Mouse (Mus musculus) small intestine, adult 2 months (tissue): ENCODE results near the gene Cd247. TPM values are rescaled to one million over a fixed set of nuclear protein-coding genes. Genes with fewer than 3 reads are reported as not detected.

ENCODE experiments used
- H3K27ac ChIP-seq: fragments of 200-500 bp; 2 replicates; pipeline ENCODE4 v1.5.1; 2012; ENCODE audit warnings: low read depth, low read length, control low read depth, inconsistent platforms; ENCODE audit not compliant: insufficient read depth
- H3K27me3 ChIP-seq: fragments of 200-500 bp; 2 replicates; pipeline ENCODE4 v1.6.1; 2012; ENCODE audit warnings: mild to moderate bottlenecking, moderate library complexity, low read length, inconsistent platforms; ENCODE audit not compliant: control insufficient read depth, insufficient read depth
- H3K36me3 ChIP-seq: fragments of 200-500 bp; 2 replicates; pipeline ENCODE4 v1.6.1; 2012; ENCODE audit warnings: mild to moderate bottlenecking, low read length, control low read depth, inconsistent platforms; ENCODE audit not compliant: control insufficient read depth, insufficient read depth
- H3K4me1 ChIP-seq: fragments of 200-500 bp; 2 replicates; pipeline ENCODE4 v1.6.1; 2012; ENCODE audit warnings: low read length, inconsistent platforms, mixed read lengths; ENCODE audit not compliant: control insufficient read depth, insufficient read depth, insufficient read length
- H3K4me3 ChIP-seq: fragments of 200-500 bp; 2 replicates; pipeline ENCODE4 v1.5.1; 2012; ENCODE audit warnings: low read depth, mild to moderate bottlenecking, control low read depth, inconsistent platforms, low read length, moderate library complexity
- CTCF ChIP-seq: fragments of 200-500 bp; IDR thresholded peaks from 2 replicates; pipeline ENCODE4 v1.5.1; 2012; ENCODE audit warnings: low read depth, mild to moderate bottlenecking, control low read depth, inconsistent platforms, low read length, moderate library complexity, mixed read lengths; ENCODE audit not compliant: insufficient replicate concordance, insufficient read length; ENCODE audit errors: extremely low read depth
- POLR2A ChIP-seq: fragments of 200-500 bp; IDR thresholded peaks from 2 replicates; pipeline ENCODE4 v1.6.1; 2012; ENCODE audit warnings: low read depth, mild to moderate bottlenecking, control low read depth, inconsistent platforms, low read length, moderate library complexity
- WGBS: fragments of 180-500 bp; shearing (Covaris S2); methylation state at CpG from one replicate; pipeline ENCODE4 v1.1.7; 2018; 5-methylcytosine and 5-hydroxymethylcytosine counted together
- polyA plus RNA-seq: library from polyadenylated mRNA; depleted of rRNA; stranded (reverse); fragments of >200 nt; gene quantifications from 2 replicates; pipeline ENCODE4 v1.2.3, GENCODE M21; 2012

The Cd247 gene
- polyA plus RNA-seq, 1 experiment = 4.8 TPM

DNA sequence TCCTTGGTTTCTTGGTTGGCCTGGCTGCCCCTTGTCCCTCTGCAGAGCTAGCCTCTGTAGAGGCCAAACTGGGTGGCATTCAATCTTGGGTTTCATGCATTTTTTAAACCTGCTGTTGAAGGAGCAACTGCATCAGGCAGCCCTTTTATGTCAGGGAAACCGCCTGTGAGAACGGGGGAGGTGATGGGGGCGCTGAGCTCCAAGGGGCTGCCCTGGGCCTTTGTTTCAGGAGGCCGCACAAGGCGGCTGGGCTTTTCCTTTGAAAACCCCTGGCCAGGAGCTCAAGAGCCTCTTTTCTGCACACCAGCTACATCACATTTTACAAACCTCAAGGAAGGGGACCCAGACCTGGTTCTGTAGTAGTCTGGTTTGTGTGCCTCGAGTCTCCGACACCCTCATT lies 25.6 kb downstream of the Cd247 start:
- H3K27ac ChIP-seq = no peak overlapping the region
- 85% methylated on average over 7 of the region's 7 CpGs for WGBS
- no peaks in the 10 kb centered on the region for H3K36me3 ChIP-seq
- H3K27me3 ChIP-seq = no peaks in the 10 kb centered on the region
- no peak for TF ChIP-seq CTCF
- no peak for TF ChIP-seq POLR2A
- H3K4me3 ChIP-seq = no peak overlapping the region
- H3K4me1 ChIP-seq = no peaks in the 10 kb centered on the region

DNA sequence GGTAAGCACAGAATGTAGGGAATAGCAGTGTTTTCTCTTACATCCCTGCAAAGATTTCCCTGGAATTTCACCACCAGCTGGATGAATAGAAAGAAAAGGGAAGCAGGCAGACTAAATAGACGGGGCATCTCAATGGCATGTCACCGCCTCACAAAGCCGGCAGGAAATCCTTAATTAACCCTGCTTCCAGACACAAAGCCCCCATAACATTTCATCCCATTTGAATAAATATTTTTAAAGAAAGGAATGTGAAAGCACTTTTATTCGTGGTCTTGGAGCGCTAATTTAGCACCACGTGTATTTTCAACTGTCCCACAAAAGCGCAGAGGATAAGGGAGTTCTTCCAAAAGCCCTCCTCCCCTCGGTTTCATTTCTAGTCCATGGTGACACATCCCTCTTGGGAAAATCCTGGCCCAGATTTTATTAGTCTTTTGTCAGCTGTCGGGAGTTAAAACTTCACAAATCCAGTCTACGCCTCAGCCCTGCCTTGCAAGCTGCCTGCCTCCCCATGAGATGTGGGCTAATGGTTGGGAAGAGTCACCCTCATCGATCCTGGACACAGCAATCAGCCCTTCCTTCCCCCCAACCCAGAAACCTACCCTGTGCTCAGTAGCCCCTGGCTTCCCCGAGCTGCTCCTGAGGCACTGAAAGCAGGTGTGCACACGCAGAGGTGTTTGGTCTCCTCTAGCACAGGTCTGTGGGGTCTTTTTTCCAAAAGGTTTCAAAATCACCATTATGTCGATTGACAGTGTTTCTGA lies 26.2 kb downstream of the Cd247 start:
- no peaks in the 10 kb centered on the region for H3K27me3 ChIP-seq
- H3K4me1 ChIP-seq = no peaks in the 10 kb centered on the region
- H3K27ac ChIP-seq = no peak overlapping the region
- WGBS = 67% methylated on average over 14 of the region's 14 CpGs
- TF ChIP-seq CTCF (no peak), POLR2A (no peak)
- no peaks in the 10 kb centered on the region for H3K36me3 ChIP-seq
- no peak overlapping the region for H3K4me3 ChIP-seq

DNA sequence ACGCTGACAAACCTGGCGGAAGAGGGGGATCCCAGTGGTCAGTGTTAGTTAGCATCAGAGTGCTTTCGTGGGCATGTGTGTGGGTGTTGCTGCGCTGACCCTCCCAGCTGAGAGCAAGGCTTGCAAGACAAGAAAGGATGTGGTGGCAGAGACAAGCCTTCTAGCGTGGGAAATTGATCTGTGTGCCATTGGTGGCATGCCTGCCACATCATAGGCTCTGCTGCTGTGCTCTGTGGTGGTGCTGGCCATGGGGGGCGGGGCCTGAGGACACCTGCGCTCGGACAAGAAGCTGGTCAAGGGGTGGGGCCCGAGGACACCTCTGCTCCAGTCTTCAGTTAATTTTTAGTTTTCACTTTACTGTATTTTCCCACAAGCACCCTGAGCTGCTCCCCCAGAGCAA lies 27.9 kb downstream of the Cd247 start:
- H3K4me3 ChIP-seq = no peak overlapping the region
- no peak overlapping the region for H3K27ac ChIP-seq
- TF ChIP-seq CTCF = no peak
- TF ChIP-seq POLR2A = no peak
- H3K27me3 ChIP-seq = no peaks in the 10 kb centered on the region
- WGBS = 70% methylated on average over 9 of the region's 9 CpGs
- H3K36me3 ChIP-seq = no peaks in the 10 kb centered on the region
- no peaks in the 10 kb centered on the region for H3K4me1 ChIP-seq

DNA sequence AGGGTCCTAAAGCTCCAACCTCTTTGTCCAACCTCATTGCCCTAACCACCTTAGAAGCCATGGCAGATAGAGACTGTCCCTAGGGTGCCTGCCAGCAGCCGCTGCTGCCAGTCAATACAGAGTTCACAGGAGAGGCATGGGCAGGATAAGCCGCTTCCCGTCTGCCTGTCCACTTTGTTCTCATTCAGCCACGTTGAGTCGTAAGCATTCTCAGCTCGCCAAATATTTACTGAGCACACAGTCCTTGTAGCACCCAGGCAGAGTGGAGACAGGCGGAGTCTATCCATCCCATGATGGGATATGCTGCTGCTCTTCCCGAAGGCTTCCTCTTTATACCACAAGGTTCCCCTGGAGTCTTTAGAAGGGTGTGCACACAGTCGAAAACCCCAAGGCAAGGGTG lies 28.8 kb downstream of the Cd247 start:
- Histone ChIP-seq H3K36me3 (no peaks in the 10 kb centered on the region), H3K27ac (no peak overlapping the region), H3K4me3 (no peak overlapping the region), H3K27me3 (no peaks in the 10 kb centered on the region), H3K4me1 (no peaks in the 10 kb centered on the region)
- TF ChIP-seq POLR2A (no peak), CTCF (no peak)
- 25% methylated on average over 9 of the region's 9 CpGs for WGBS

DNA sequence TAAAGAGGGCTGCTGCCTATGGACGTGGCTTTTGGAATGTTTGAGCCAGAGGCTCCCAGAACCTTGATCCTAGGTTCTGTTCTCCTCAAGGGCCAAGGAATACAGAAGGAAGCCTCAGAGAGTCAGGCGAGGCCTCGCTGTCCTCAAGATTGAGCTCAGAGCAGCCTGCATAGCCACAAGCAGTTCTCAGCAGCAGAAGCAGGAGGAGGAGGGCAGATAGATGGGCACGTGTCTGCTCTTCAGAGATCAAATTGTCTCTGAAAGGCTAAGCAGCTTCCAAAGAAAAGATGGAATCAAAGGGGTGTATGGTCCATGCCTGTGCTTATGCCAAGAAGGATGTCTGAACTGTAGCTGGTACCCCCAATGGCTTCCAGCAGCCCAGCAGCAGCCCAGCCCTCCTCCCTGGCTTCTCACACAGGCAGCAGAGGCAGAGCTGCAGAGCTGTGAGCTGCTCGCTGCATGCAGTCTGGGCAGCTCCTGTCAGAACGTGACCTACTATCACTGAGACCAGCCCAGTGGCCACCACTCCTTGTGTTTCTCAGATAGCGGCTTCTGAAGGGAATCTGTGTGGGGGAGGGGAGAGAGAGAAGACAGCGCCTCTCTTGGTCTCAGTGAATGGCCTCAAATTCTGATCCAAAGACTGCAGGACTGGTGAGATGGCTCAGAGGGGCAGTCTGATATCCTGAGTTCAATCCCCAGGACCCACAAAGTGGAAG lies 29.8 kb downstream of the Cd247 start:
- H3K27ac ChIP-seq = no peak overlapping the region
- 76% methylated on average over 8 of the region's 8 CpGs for WGBS
- no peaks in the 10 kb centered on the region for H3K36me3 ChIP-seq
- no peak overlapping the region for H3K4me3 ChIP-seq
- H3K4me1 ChIP-seq = no peaks in the 10 kb centered on the region
- no peaks in the 10 kb centered on the region for H3K27me3 ChIP-seq
- no peak for TF ChIP-seq CTCF
- TF ChIP-seq POLR2A = no peak

DNA sequence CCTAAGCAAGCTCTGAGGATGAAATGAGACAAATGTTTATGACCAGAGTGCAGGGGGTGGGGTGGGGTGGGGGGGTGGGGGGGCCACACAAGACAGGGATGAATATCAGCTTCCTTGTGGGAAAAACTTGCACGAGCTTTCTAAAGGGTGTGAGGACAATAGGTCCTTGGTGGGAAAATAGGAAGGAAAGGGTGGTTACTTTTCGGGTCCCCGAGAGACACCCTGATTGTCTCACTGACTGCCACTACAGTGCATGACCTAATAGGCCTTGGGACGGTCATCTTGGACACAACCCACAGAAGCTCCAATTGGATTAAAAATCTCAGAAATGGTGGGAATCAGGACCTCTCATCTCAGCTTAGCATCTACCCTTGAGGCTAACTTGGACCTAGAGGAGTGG lies 30.7 kb downstream of the Cd247 start:
- TF ChIP-seq CTCF (no peak), POLR2A (no peak)
- no peak overlapping the region for H3K4me3 ChIP-seq
- H3K27me3 ChIP-seq = no peaks in the 10 kb centered on the region
- H3K4me1 ChIP-seq = no peaks in the 10 kb centered on the region
- H3K27ac ChIP-seq = no peak overlapping the region
- WGBS = 79% methylated on average over 4 of the region's 4 CpGs
- no peaks in the 10 kb centered on the region for H3K36me3 ChIP-seq

DNA sequence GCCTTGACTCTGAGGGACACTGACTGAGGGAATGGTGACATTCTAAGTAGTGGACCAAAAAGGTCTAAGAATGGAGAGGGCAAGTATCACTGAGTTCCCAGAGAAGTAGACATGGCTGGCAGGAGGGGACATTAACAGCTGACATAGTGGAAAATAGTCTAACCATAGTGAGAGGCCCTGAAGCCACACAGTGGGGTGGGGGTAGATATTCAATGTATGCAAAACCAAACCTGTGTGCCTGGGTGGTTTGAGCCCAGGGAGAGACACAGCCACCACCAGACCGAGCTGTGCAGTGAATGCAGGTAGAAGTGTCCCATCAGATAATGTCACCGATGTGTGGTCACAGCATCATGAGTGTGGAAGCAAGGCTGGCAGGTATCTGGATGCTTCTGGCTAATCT lies 33.5 kb downstream of the Cd247 start:
- WGBS = 77% methylated on average over 2 of the region's 2 CpGs
- Histone ChIP-seq H3K4me3 (no peak overlapping the region), H3K27ac (no peak overlapping the region), H3K36me3 (no peaks in the 10 kb centered on the region), H3K27me3 (no peaks in the 10 kb centered on the region), H3K4me1 (no peaks in the 10 kb centered on the region)
- no peak for TF ChIP-seq CTCF
- no peak for TF ChIP-seq POLR2A

DNA sequence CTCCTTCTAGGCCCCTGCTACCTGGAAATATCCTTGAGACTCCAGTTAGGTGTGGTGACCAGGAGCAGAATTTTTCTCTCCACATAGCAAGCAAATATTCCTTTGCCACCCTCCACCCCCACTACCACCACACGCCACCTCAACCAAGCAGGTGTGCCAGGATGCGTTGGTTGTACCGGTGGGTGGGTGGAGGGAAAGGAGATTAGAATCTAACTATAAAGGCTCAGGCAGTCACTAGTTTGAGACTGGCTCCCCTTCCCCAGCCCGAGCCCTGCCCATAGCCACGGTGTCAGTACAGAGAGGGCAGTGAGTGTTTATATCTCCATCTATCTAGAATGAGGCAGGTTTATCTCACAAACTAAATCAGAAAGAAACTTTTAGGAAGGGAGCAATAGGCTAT lies 39.7 kb downstream of the Cd247 start:
- H3K36me3 ChIP-seq = no peaks in the 10 kb centered on the region
- H3K27ac ChIP-seq = no peak overlapping the region
- no peak for TF ChIP-seq CTCF
- TF ChIP-seq POLR2A = no peak
- H3K4me3 ChIP-seq = no peak overlapping the region
- 82% methylated on average over 5 of the region's 5 CpGs for WGBS
- H3K4me1 ChIP-seq = no peaks in the 10 kb centered on the region
- no peaks in the 10 kb centered on the region for H3K27me3 ChIP-seq
